Mouse (Mus musculus) forebrain, embryonic 11.5 days (tissue): ENCODE results near the gene Nprl3. TPM values are rescaled to one million over a fixed set of nuclear protein-coding genes. Genes with fewer than 3 reads are reported as not detected.

Experiments used
- ATAC-seq: fragments of 200-750 bp; cut with Nextera tagmentation; replicated peaks from 2 replicates; pipeline ENCODE4 v1.8.0; 2017; ENCODE audit warnings: moderate TSS enrichment; ENCODE audit not compliant: low FRiP score
- DNase-seq: peaks from one replicate; pipeline ENCODE4 v3.0.0-alpha.2; 2017; ENCODE audit warnings: low spot score
- H3K27ac ChIP-seq: fragments of 300-500 bp; sonication (generic); 2 replicates; pipeline ENCODE4 v1.5.1; 2014; ENCODE audit warnings: low read depth, low read length
- H3K27me3 ChIP-seq: fragments of 300-500 bp; sonication (generic); 2 replicates; pipeline ENCODE4 v1.6.1; 2014; ENCODE audit warnings: mild to moderate bottlenecking, low read length, mixed read lengths; ENCODE audit not compliant: control insufficient read depth, insufficient read depth
- H3K36me3 ChIP-seq: fragments of 300-500 bp; sonication (generic); 2 replicates; pipeline ENCODE4 v1.6.1; 2014; ENCODE audit warnings: mild to moderate bottlenecking, low read length, moderate library complexity, mixed read lengths; ENCODE audit not compliant: control insufficient read depth, insufficient read depth
- H3K4me1 ChIP-seq: fragments of 300-500 bp; sonication (generic); replicated peaks from 2 replicates; pipeline ENCODE4 v1.6.1; 2014; ENCODE audit warnings: low read length, mixed read lengths; ENCODE audit not compliant: control insufficient read depth, insufficient read depth
- H3K4me2 ChIP-seq: fragments of 300-500 bp; sonication (generic); 2 replicates; pipeline ENCODE4 v1.6.1; 2014; ENCODE audit warnings: low read depth, mild to moderate bottlenecking, low read length, moderate library complexity, mixed read lengths; ENCODE audit not compliant: severe bottlenecking
- H3K4me3 ChIP-seq: fragments of 300-500 bp; sonication (generic); 2 replicates; pipeline ENCODE4 v1.5.1; 2014; ENCODE audit warnings: low read depth, low read length
- H3K9ac ChIP-seq: fragments of 300-500 bp; sonication (generic); 2 replicates; pipeline ENCODE4 v1.6.1; 2014; ENCODE audit warnings: low read length
- H3K9me3 ChIP-seq: fragments of 300-500 bp; sonication (generic); 2 replicates; pipeline ENCODE4 v1.6.1; 2016; ENCODE audit warnings: low read length, mixed read lengths; ENCODE audit not compliant: control insufficient read depth
- WGBS: fragments of 180-500 bp; shearing (Covaris S2); extraction: QIAGEN DNeasy Blood & Tissue Kit; methylation state at CpG from one replicate; pipeline ENCODE4 v1.1.7; 2014; 5-methylcytosine and 5-hydroxymethylcytosine counted together
- polyA plus RNA-seq: library from polyadenylated mRNA; unstranded; fragments of >200 nt; fragmentation: Nextera tagmentation; extraction: Ambion mirVana; gene quantifications from 2 replicates; pipeline ENCODE4 v1.2.1, GENCODE M21; 2014

Nprl3 gene
- polyA plus RNA-seq, 1 experiment from 2014 or later, result 44.5 TPM

DNA sequence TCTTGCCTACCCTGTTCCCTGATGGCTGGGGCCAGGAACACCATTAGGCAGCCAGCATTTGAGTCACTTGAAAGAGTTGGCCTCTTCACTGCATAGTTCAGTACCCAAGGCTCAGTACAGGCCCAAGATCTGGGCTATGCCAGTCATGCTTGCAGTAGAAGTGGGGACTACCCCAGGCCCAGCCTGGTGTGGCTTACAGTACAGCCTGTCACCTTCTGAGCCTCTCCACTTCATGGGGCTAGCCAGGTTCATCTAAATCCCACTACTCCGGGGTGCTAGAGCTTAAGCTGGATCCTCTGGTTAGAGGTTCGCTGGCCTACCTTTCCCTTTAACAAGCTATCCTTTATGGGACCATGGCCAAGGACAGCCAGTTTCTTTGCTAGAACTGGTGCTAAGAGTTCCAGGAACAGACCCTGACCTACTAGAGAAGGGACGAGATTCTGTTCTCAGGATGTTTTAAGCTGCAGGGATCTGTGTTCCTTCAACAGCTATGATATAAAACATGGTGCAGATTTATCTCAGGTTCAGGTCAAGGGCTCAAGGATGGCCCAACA lies 39.1 kb downstream of the Nprl3 start:
- DNase-seq (no peak), ATAC-seq (no peak)
- Histone ChIP-seq H3K27ac (no peak overlapping the region), H3K9me3 (no peaks in the 10 kb centered on the region), H3K4me3 (no peak overlapping the region), H3K4me1 (peaks cover 2% of the 10 kb centered on the region; the same call in 1 of the 2 replicates), H3K4me2 (no peak overlapping the region), H3K27me3 (no peaks in the 10 kb centered on the region; the same call in 1 of the 2 replicates), H3K36me3 (peaks cover 6% of the 10 kb centered on the region; the same call in 1 of the 2 replicates), H3K9ac (no peak overlapping the region)
- WGBS, result 92% methylated on average over 3 of the region's 3 CpGs

DNA sequence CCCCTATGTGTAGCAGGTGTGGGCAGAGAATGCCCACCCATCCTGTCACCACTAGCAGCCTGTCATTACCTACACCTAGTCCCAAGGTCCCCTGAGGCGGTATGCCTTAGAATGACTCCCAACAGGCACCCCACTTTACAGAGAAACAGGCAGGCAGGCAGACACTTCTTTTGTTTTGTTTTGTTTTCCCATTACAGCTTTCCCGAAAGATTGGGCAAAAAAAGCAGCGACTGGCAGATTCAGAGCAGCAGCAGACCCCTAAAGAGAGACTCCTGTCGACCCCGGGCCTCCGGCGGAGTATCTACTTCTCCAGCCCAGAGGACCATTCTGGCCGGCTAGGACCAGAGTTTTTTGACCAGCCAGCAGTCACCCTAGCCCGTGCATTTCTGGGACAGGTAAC lies 40.0 kb downstream of the Nprl3 start:
- Histone ChIP-seq H3K4me1 (peaks cover 5% of the 10 kb centered on the region; the same call in 1 of the 2 replicates), H3K4me2 (no peak overlapping the region), H3K36me3 (peaks cover 6% of the 10 kb centered on the region; the same call in 1 of the 2 replicates), H3K9me3 (no peaks in the 10 kb centered on the region), H3K4me3 (no peak overlapping the region), H3K27me3 (peaks cover 6% of the 10 kb centered on the region; the same call in 1 of the 2 replicates), H3K9ac (no peak overlapping the region), H3K27ac (no peak overlapping the region)
- no peak for ATAC-seq
- DNase-seq, result no peak
- WGBS, result 92% methylated on average over 9 of the region's 9 CpGs

DNA sequence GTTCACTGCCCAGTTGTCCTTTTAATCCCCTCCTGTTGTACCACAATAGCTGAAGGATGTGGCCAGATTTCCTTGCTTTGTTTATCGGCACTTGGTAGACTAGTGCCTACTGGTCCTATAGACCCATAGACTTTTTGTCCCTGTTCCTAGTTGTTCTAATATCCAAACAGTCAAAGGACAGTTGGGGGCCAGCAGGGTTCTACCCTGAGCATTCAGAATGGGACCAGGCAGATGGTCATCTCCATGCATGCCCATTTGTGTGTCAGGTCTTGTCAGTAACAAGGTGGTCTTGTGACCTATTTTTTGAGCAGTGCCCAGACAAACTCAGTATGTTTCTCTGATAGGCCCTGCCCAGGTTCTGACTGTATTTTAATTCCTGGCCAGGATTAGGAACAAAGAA lies 40.5 kb downstream of the Nprl3 start:
- DNase-seq (no peak), ATAC-seq (no peak)
- peaks cover 11% of the 10 kb centered on the region; the same call in 1 of the 2 replicates for H3K27me3 ChIP-seq
- no peaks in the 10 kb centered on the region for H3K9me3 ChIP-seq
- peak overlapping the region; percentile 69 for H3K4me2 ChIP-seq
- H3K4me3 ChIP-seq, result peak overlapping the region; percentile 59
- H3K4me1 ChIP-seq, result peaks cover 10% of the 10 kb centered on the region
- no peak overlapping the region; the same call in 1 of the 2 replicates for H3K27ac ChIP-seq
- peaks cover 6% of the 10 kb centered on the region; the same call in 1 of the 2 replicates for H3K36me3 ChIP-seq
- H3K9ac ChIP-seq, result peak overlapping the region; percentile 85
- 36% methylated on average over 1 of the region's 1 CpGs for whole genome bisulfite sequencing

DNA sequence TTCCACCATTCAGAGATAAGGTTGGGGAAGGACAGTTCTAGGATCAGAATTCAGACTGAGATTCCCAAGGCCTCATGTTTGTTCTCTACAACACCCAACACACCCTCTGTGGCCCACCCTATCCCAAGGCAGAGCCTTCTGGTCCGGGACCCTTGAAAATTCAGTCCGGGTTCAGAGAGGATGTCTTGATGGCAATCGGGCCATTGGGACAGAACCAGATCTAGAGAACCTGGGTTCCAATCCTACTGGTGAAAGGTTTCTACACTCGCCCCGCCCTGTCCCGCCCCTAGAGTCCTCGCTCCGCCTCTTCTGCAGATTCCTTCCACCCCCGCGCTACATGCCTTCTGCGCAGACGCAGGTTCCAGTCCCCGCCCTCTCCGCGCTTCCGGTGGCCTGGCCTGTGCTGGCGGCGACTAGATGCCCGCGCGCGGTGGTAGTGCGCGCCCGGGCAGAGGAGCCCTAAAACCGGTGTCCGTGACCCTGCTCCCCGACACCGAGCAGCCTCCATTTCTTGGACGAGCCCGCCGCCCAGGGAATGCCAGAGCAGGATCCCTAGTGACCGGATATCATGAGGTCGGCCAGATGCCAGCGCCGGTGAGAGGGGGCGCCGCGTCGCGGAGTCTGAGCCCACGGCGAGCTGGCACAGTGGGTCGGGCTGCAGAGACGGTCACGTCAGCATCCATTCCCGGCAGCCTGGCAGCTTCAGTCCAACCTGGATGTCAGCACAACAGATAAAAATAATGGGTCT lies 41.2 kb downstream of the Nprl3 start, which contains the start of gene Mpg:
Gene Mpg (plus strand): TSS at position 382 of the 748 bp plus-strand sequence.
- H3K4me2 ChIP-seq, result peak within 1 kb of the TSS; percentile 69
- DNase-seq (peak; percentile 93), ATAC-seq (peak; percentile 85)
- peaks cover 11% of the 10 kb centered on the region; the same call in 1 of the 2 replicates for H3K27me3 ChIP-seq
- H3K4me3 ChIP-seq, result peak within 1 kb of the TSS; percentile 59
- H3K36me3 ChIP-seq, result peaks cover 2% of the 10 kb centered on the region; the same call in 1 of the 2 replicates
- no peaks in the 10 kb centered on the region for H3K9me3 ChIP-seq
- WGBS, result 4% methylated on average over 47 of the region's 47 CpGs
- H3K9ac ChIP-seq, result peak within 1 kb of the TSS; percentile 85
- H3K27ac ChIP-seq, result no peak within 1 kb of the TSS; the same call in 1 of the 2 replicates
- H3K4me1 ChIP-seq, result peaks cover 11% of the 10 kb centered on the region

DNA sequence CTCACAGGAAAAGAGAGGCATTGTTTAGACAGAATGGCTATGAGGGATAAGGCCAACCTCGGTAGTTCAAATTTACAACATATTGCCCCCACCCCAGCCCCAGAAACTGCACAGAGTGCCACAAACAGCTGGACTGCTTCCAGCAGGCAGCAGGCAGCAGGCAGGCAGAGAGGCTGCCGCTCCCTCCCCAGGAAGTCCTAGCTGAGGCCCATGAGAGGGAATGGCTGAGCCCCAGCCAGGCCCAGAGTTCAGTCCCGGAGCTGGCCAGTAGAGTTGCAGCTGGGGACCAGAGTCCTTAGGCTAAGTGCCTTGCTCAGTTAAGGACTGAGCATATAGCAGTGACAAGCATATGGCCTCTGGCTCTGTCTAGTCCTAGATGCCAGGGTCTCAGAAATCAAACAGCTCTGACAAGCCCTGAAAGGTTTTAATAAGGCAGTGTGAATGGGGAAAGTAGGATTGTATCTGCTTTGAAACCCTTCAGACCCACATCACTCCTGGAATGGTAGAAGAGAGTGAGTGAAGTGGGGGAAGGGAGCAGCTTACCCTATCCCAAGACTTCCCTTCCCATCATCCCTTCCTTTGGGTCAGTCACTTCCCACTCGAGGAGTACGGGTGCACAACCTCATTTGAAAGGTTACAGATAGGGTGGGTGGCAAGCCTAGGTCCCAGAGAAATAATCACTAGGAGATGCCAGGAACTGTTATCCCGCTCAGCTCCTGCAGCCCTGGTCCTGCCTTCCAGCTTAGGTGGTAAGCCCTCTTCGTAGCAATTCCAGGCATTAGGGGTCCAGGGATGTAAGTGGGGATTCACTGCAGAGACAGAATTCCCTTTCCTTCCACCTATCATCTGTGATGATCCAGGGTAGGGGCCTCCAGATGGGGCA lies 42.0 kb downstream of the Nprl3 start:
- Histone ChIP-seq H3K4me1 (peaks cover 15% of the 10 kb centered on the region), H3K27me3 (peaks cover 11% of the 10 kb centered on the region; the same call in 1 of the 2 replicates), H3K9ac (no peak overlapping the region), H3K36me3 (no peaks in the 10 kb centered on the region; the same call in 1 of the 2 replicates), H3K4me2 (no peak overlapping the region), H3K9me3 (no peaks in the 10 kb centered on the region), H3K27ac (no peak overlapping the region), H3K4me3 (no peak overlapping the region)
- 68% methylated on average over 7 of the region's 7 CpGs for WGBS
- ATAC-seq, result no peak
- no peak for DNase-seq

DNA sequence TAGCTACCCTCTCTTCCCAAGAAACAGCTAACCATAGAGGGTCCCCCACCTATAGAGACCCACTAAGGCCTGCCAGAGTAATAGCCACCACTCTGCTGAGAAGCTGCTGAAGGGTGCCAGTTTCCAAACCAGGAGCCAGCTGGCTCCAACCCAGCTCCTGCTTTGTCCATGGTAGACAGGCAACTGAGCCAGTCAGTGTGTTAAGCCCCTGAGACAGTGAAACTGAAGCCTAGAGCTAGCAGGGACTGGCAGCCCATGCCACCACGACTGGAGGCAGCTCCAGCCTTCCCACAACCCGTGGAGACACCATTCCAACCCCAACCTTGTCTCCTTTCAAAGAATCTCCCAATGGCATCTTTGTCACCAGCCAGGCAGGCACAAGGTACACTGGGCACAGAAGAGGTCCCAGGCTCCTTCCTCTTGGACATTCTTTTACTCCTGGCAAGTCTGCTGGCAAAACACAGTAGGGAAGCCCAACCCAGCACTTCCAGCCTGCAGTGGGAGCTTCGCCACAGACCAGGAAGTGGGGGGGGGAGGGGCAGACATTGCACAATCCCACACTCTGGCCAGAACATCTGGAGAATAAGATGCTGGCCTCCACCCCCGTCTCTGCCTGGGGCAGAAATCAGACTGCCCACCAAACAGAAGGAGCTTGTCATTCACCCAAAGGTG lies 42.9 kb downstream of the Nprl3 start:
- Histone ChIP-seq H3K4me2 (no peak overlapping the region), H3K9ac (no peak overlapping the region), H3K4me3 (no peak overlapping the region), H3K36me3 (no peaks in the 10 kb centered on the region; the same call in 1 of the 2 replicates), H3K9me3 (no peaks in the 10 kb centered on the region), H3K27me3 (peaks cover 11% of the 10 kb centered on the region; the same call in 1 of the 2 replicates), H3K4me1 (peaks cover 15% of the 10 kb centered on the region), H3K27ac (no peak overlapping the region)
- WGBS, result 36% methylated on average over 4 of the region's 4 CpGs
- ATAC-seq (no peak), DNase-seq (no peak)

DNA sequence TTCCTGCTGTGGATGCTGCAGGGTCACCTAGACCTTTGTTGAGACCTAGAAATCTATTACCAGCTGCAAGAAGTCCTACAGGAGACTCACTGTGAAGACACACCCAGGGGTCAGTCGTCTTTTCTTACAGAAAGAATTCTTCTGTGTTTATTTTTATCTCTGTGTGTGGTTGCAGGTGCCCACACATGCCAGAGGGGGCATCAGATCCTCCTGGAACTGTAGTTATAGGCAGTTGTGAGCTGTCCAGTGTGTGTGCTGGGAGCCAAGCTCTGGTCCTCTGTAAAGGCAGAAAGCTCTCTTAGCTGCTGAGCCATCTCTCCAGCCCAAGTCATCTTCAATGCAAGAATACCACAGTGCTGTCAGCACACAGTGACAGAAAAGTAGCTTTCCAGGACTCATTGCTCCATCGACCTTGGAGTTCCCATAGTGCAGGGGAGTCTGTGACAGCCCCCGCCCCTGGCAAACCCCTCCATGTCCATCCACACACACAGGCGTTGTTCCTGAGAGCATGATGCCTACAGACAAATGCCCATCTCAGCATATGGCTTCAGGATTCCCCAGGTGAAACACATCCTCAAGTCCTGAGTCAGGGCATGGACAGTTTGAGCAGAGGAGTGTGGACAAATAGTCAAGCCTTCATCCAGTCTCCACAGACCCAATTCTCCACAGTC lies 44.1 kb downstream of the Nprl3 start:
- H3K27me3 ChIP-seq, result peaks cover 11% of the 10 kb centered on the region; the same call in 1 of the 2 replicates
- no peak for ATAC-seq
- no peak for DNase-seq
- 72% methylated on average over 4 of the region's 4 CpGs for WGBS
- peaks cover 15% of the 10 kb centered on the region for H3K4me1 ChIP-seq
- no peak overlapping the region for H3K4me2 ChIP-seq
- H3K4me3 ChIP-seq, result no peak overlapping the region
- no peaks in the 10 kb centered on the region for H3K36me3 ChIP-seq
- no peak overlapping the region for H3K27ac ChIP-seq
- no peaks in the 10 kb centered on the region for H3K9me3 ChIP-seq
- H3K9ac ChIP-seq, result no peak overlapping the region
